Mouse (Mus musculus) midbrain, postnatal 0 days (tissue): ENCODE data around the gene Lrmda. TPM values are rescaled to one million over a fixed set of nuclear protein-coding genes. Genes with fewer than 3 reads are reported as not detected.

Experiments
- ATAC-seq: fragments of 200-750 bp; cut with Nextera tagmentation; 2 replicates; pipeline ENCODE4 v1.8.0; 2017; ENCODE audit warnings: moderate number of reproducible peaks, mild to moderate bottlenecking, moderate TSS enrichment, moderate library complexity; ENCODE audit not compliant: low FRiP score
- DNase-seq: peaks from one replicate; pipeline ENCODE4 v3.0.0-alpha.2; 2015; ENCODE audit warnings: low spot score
- H3K27ac ChIP-seq: fragments of 300-500 bp; sonication (generic); 2 replicates; pipeline ENCODE4 v1.5.1; 2014; ENCODE audit warnings: low read depth, mild to moderate bottlenecking, low read length, mixed read lengths
- H3K27me3 ChIP-seq: fragments of 300-500 bp; sonication (generic); 2 replicates; pipeline ENCODE4 v1.6.1; 2014; ENCODE audit warnings: low read length, control low read depth, mixed read lengths; ENCODE audit not compliant: insufficient read depth
- H3K36me3 ChIP-seq: fragments of 300-500 bp; sonication (generic); 2 replicates; pipeline ENCODE4 v1.6.1; 2014; ENCODE audit warnings: low read length, control low read depth, mixed read lengths; ENCODE audit not compliant: insufficient read depth
- H3K4me1 ChIP-seq: fragments of 300-500 bp; sonication (generic); 2 replicates; pipeline ENCODE4 v1.6.1; 2014; ENCODE audit warnings: mild to moderate bottlenecking, control low read depth, antibody characterized with exemption, low read length, mixed read lengths; ENCODE audit not compliant: insufficient read depth
- H3K4me2 ChIP-seq: fragments of 300-500 bp; sonication (generic); 2 replicates; pipeline ENCODE4 v1.6.1; 2014; ENCODE audit warnings: low read depth, mild to moderate bottlenecking, low read length, mixed read lengths; ENCODE audit not compliant: poor library complexity, severe bottlenecking
- H3K4me3 ChIP-seq: fragments of 300-500 bp; sonication (generic); 2 replicates; pipeline ENCODE4 v1.5.1; 2014; ENCODE audit warnings: low read depth, mild to moderate bottlenecking, low read length, moderate library complexity
- H3K9ac ChIP-seq: fragments of 300-500 bp; sonication (generic); replicated peaks from 2 replicates; pipeline ENCODE4 v1.6.1; 2014; ENCODE audit warnings: mild to moderate bottlenecking, low read length, moderate library complexity, mixed read lengths; ENCODE audit not compliant: poor library complexity, severe bottlenecking
- H3K9me3 ChIP-seq: fragments of 300-500 bp; sonication (generic); 2 replicates; pipeline ENCODE4 v1.6.1; 2016; ENCODE audit warnings: low read length, control low read depth
- CTCF ChIP-seq: IDR thresholded peaks from 2 replicates; pipeline ENCODE4 v1.5.1; 2016; ENCODE audit warnings: antibody characterized with exemption, mild to moderate bottlenecking
- WGBS: fragments of 180-500 bp; shearing (Covaris S2); extraction: QIAGEN DNeasy Blood & Tissue Kit; methylation state at CpG from one replicate; pipeline ENCODE4 v1.1.7; 2014; 5-methylcytosine and 5-hydroxymethylcytosine counted together
- polyA plus RNA-seq: library from polyadenylated mRNA; unstranded; fragments of >200 nt; fragmentation: Nextera tagmentation; extraction: Ambion mirVana; gene quantifications from 2 replicates; pipeline ENCODE4 v1.2.1, GENCODE M21; 2015
- total RNA-seq: library from RNA; depleted of rRNA; stranded (reverse); fragments of >200 nt; gene quantifications from 2 replicates; pipeline ENCODE4 v1.2.3, GENCODE M21; 2014

Gene Lrmda
- total and polyA plus RNA-seq, 2 experiments from 2014 or later = 0.35 TPM; not detected in 1

GRCm38 (mm10) chr14:22155512-22156026 is 136.1 kb downstream of the Lrmda start:
- no peak for DNase-seq
- H3K27ac ChIP-seq = no peak overlapping the region
- 41% methylated on average over 4 of the region's 4 CpGs for WGBS
- H3K36me3 ChIP-seq = no peaks in the 10 kb centered on the region
- no peak overlapping the region for H3K4me2 ChIP-seq
- no peak for TF ChIP-seq CTCF
- no peak overlapping the region for H3K4me3 ChIP-seq
- H3K4me1 ChIP-seq = peaks cover 3% of the 10 kb centered on the region; the same call in 1 of the 2 replicates
- H3K9ac ChIP-seq = no peak overlapping the region
- no peak for ATAC-seq
- H3K27me3 ChIP-seq = no peaks in the 10 kb centered on the region
- no peaks in the 10 kb centered on the region for H3K9me3 ChIP-seq

- H3K9ac ChIP-seq = no peak overlapping the region
- 65% methylated on average over 6 of the region's 6 CpGs for WGBS
- H3K4me1 ChIP-seq = peaks cover 3% of the 10 kb centered on the region; the same call in 1 of the 2 replicates
- no peaks in the 10 kb centered on the region for H3K36me3 ChIP-seq
- no peaks in the 10 kb centered on the region for H3K9me3 ChIP-seq
- no peak for ATAC-seq
- H3K27me3 ChIP-seq = no peaks in the 10 kb centered on the region
- no peak for TF ChIP-seq CTCF
- H3K4me2 ChIP-seq = no peak overlapping the region
- H3K27ac ChIP-seq = no peak overlapping the region
- no peak overlapping the region for H3K4me3 ChIP-seq
- DNase-seq = no peak
These were observed 137.5 kb downstream of the Lrmda start for GRCm38 (mm10) chr14:22156991-22157390.

GRCm38 (mm10) chr14:22161416-22161815 is 141.9 kb downstream of the Lrmda start:
- Histone ChIP-seq H3K9ac (no peak overlapping the region), H3K27ac (no peak overlapping the region), H3K4me1 (no peaks in the 10 kb centered on the region), H3K4me2 (no peak overlapping the region), H3K4me3 (no peak overlapping the region), H3K27me3 (no peaks in the 10 kb centered on the region), H3K9me3 (no peaks in the 10 kb centered on the region), H3K36me3 (no peaks in the 10 kb centered on the region)
- ATAC-seq (no peak), DNase-seq (no peak)
- 45% methylated on average over 3 of the region's 3 CpGs for WGBS
- TF ChIP-seq CTCF = no peak

GRCm38 (mm10) chr14:22167285-22167684 is 147.8 kb downstream of the Lrmda start:
- H3K27me3 ChIP-seq = no peaks in the 10 kb centered on the region
- 76% methylated on average over 7 of the region's 7 CpGs for WGBS
- H3K9ac ChIP-seq = no peak overlapping the region
- no peak overlapping the region for H3K4me2 ChIP-seq
- DNase-seq = no peak
- no peak for TF ChIP-seq CTCF
- no peaks in the 10 kb centered on the region for H3K4me1 ChIP-seq
- no peak for ATAC-seq
- no peaks in the 10 kb centered on the region for H3K9me3 ChIP-seq
- no peak overlapping the region for H3K27ac ChIP-seq
- H3K4me3 ChIP-seq = no peak overlapping the region
- H3K36me3 ChIP-seq = no peaks in the 10 kb centered on the region

- Histone ChIP-seq H3K27ac (no peak overlapping the region), H3K4me3 (no peak overlapping the region), H3K9me3 (no peaks in the 10 kb centered on the region), H3K27me3 (no peaks in the 10 kb centered on the region), H3K9ac (no peak overlapping the region), H3K4me2 (no peak overlapping the region), H3K4me1 (no peaks in the 10 kb centered on the region), H3K36me3 (no peaks in the 10 kb centered on the region)
- no peak for ATAC-seq
- TF ChIP-seq CTCF = no peak
- 69% methylated on average over 11 of the region's 11 CpGs for whole genome bisulfite sequencing
- no peak for DNase-seq
These were observed 148.7 kb downstream of the Lrmda start for GRCm38 (mm10) chr14:22168077-22168794.

- Histone ChIP-seq H3K4me2 (no peak overlapping the region), H3K27ac (no peak overlapping the region), H3K4me1 (no peaks in the 10 kb centered on the region), H3K9me3 (no peaks in the 10 kb centered on the region), H3K36me3 (no peaks in the 10 kb centered on the region), H3K4me3 (no peak overlapping the region), H3K9ac (no peak overlapping the region), H3K27me3 (no peaks in the 10 kb centered on the region)
- WGBS = 64% methylated on average over 14 of the region's 14 CpGs
- ATAC-seq (no peak), DNase-seq (no peak)
- TF ChIP-seq CTCF = no peak
These were observed 149.5 kb downstream of the Lrmda start for GRCm38 (mm10) chr14:22168795-22169568.
